Mouse (Mus musculus) frontal cortex, postnatal 36 days (tissue): ENCODE measurements at regions not wholly inside any gene's neighbourhood (a gene's known extent, or its start where the extent isn't known, plus 50 kb on each side); places are given as distances from the start of the nearest gene placed in this dataset.
A peak's percentile ranks its signal among the peaks of the same experiment; 100 is the strongest.

ENCODE experiments used
- DNase-seq, 2 experiments: peaks; one replicate each; pipeline ENCODE4 v3.0.0; 2022; ENCODE audit warnings: low spot score in 2 of 2

DNA sequence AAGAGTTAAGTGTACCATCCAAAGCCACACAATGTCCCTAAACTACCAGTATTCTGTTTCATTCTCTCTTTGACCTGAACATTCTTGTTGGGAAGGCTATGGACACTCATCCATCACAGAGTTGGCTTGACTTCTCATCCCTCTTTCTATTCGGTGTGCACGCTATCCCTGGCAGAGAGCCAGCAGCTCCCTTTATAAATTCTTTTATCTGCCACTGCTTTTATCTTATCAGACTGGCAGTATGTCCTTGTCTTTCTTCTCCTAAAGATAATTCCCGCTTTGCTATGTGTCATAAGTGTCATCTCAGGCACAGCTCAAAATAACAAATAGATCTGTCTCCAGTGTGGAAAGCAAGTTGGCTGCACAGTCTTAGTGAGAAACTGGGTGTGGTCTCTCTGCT lies 106.6 kb upstream of the Lipc start:
- DNase-seq = no peak

DNA sequence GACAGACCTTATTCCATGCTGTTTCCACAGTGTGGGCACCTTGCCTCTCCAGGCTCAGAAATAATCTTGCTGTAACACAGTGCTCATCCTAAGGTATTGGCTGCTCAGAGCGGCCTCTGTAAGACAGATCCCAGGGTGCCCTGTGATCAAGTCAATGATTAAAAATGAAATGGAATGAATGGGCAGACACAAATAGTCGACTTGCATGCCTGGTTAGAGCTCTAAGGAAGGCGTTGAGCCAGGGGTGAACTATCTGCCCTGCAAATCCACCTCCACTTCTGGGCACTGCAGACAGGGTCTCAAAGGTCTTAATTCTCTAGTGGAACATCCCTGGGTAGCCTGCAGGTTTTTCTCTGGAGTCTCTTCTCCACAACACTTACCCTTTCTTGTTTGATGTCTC lies 104.8 kb upstream of the Lipc start:
- no peak for DNase-seq

DNA sequence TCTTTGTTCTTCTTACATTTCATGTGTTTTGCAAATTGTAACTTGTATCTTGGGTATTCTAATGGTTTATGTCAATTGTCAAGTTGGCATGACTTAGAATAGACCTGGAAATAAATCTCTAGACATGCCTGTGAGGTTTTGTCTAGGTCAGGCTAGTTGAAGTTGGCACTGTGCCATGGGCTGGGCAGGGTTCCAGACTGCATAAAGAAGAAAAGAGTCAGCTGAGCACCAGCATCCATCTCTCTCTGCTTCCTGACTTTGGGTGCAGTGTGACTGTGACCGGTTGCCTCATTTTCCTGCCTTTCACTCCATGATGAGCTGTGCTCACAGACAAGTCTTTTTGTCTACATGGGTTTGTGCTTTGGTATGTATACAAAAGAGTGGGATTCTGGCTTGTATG lies 91.9 kb upstream of the Lipc start:
- no peak for DNase-seq

DNA sequence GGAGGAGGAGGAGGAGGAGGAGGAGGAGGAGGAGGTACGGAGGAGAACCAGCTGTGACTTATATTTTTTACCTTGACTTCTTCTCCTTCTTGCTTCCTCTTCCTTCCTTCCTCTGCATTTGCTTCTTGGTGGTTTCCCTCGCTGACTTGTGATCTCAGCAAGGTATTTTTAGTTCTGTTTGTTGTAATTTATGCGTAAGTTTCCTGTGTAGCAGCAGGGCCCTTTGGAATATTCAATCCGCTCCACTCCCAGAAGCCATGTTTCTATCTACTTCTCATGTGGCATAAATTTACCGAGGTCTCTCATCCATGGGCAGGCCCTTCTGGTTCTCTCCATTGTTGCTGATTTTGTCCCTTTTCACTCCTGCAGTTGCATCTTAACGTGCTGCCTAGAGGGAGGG lies 83.3 kb upstream of the Lipc start:
- peak in 1 of 2 experiments; percentile 10 for DNase-seq

DNA sequence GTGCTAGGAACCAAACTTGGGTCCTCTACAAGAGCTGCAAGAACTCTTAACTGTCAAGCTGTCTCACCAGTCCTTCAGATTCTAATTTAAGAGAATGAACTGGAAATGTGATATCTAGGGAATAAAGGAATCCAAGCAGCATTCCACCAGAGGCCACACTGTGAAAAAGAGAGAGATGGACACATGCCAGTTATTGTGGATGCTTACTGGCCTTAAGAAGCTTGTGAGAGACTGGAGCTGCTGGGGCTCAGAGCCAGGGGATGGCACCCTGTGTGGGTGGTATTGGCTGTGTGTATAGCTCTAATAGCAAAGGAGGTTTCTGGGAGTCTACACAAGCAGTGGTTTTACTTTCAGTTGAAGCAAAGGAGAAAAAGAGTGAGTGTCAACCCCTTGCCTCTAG lies 80.1 kb upstream of the Lipc start:
- no peak for DNase-seq

DNA sequence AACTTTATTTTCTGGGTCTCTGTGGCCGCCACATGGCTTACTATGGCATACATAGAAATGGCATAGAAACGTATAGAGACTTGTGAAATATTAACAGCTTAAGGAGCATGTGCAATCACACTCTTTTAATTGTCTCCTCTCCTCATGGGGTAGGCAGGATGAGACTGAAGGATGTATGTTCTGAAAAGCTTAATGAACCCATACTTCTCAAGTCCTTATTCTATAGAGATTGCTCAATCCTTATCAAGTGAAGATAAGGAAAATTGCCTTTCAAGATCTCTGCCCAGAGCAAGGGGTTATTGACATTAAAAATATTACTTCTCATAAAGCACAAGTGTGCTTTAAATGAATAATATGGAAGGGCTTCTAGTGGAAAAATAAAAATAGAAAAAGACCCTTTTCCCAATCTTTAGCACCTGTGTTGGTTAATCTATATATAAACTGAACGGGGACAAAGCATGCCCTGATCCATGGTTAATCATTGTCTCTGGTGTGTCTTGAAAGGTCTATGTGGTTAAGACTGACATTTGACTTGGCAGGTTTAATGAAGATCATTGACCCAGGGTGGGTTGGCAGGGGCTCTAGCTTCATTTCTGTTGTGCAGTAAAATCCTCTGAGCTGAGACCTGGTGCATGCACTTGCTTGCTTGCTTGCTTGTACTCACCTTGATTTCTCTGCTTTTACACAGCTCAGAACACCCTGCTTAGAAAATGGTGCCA lies 78.3 kb upstream of the Lipc start:
- DNase-seq = no peak

DNA sequence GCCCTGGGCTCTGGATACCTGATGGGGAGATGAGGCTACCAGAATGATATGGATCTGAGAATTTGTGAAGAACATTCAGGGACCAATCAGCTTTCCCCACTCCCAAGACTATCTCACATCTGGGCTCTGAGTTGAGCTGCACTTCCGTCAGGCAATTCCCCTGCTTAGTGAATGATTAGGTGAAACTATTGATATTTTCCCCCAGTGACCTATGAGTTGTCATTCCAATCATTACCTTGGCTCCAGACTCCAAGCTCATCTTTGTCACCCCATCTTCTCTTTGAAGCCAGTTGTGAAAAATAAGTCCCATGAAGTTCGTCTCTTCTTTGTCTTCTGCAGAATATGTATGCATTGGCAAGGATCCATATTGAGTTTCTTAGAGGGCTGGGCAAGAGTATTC lies 76.1 kb upstream of the Lipc start:
- no peak for DNase-seq

DNA sequence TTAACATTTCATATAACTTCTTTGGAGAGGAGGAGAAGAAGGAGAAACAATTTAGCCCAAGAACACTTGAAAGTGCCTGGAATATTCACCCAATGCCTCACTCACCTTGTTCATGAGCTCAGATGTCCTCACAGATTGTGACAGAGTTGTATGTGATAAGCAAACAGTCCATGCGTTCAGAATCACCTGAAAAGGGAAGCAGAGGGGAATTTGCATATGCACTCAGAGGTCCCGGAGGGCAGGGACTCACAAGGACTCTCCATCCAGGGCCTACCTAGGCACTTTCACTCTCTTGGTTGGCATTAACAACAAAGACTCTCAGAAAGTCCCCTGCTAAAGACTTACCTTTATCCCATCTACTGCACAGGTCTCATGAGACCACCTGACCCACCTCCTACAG lies 75.6 kb upstream of the Lipc start:
- no peak for DNase-seq

DNA sequence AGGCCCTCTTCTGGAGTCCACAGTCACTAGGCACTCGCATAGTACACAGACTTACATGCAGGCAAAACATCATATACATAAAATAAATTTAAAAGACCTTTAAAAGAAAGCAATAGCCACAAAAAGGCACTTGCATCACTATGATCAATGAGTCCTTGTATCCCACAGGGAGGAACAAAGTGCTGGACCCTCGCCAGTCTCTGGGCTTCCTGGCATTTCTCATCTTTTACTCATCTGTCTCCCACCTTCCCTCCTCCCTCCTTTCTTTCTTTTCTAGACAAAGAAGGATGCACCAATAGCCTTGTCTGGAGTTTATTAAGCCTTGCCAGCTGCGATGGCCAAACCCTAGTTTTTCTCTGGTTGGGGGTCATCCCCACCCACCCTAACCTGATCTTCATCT lies 73.2 kb upstream of the Lipc start:
- DNase-seq = no peak

DNA sequence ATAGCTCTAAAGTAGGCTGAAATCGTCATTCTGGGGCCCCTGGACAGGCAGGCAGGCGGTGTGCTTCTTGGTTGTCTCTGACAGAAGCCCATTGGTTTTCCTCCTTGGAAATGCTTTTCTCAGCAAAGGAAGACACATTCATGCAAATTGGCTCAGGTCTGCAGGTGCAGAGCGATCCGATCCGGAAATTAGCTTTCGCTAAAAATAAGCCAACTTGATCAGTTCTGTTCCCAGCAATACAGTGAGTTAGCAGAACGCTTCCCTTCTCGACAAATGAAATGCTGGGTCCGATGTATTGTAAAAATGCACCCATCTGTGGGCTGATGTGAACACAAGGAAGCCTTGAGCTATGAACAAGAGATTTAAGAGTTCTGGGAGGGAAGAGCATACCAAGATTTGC lies 66.2 kb upstream of the Lipc start:
- DNase-seq = peak in 1 of 2 experiments; percentile 20

DNA sequence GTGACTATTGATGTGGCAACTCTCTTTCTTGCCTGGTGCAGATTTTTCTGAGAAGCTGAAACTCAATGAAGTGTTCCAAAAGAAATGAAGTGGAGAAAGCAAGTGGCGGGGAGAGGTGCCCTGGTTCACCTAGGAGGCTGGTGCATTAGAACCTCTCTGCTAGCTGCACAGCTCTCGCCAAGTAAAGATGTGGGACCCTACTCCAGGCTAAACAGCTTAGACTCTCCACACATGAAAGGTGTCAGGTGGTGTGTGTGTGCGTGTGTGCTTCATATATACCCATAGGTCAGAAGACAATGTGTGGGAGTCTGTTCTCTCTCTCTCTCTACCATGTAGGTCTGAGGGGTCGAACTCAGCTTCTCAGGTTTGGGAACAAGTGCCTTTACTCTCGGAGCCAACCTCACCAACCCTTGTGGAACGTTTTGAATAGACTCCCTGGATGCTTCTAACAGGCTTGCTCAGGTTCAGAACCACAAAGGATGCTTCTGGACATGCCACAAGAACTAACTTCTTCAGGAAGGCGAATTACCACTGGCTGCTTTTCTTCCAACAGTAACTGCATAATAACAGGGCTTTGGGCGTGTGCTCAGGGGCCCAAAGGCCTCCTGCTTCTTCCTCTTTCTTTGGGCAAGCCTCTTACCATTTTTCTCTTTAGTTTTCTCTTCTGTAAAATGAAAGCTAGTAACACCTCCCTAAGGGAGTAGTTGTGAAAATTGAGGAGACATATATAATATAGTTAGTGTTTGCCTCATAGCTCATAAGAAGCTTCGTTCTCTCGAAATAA lies 65.6 kb upstream of the Lipc start:
- DNase-seq = no peak

DNA sequence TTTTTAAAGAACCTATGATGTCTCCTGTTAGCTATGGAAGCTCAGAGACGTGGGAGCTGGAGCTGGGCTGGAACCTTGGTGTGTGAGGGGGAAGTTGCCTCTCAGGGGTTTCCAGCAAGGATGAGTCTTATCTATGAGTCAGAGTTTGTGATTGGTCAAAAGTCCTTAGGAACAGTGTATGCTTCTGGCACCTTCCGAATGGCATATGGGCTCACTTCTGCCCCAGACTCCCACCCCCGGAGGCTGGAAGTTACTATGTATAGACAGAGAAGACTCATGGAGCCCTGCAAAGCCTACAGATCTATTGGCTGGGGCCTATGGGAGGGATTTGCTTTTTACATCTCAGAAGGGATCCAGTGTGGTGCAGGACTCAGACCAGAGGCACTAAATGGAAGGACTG lies 63.9 kb upstream of the Lipc start:
- peak; percentile 69 to 84 for DNase-seq

DNA sequence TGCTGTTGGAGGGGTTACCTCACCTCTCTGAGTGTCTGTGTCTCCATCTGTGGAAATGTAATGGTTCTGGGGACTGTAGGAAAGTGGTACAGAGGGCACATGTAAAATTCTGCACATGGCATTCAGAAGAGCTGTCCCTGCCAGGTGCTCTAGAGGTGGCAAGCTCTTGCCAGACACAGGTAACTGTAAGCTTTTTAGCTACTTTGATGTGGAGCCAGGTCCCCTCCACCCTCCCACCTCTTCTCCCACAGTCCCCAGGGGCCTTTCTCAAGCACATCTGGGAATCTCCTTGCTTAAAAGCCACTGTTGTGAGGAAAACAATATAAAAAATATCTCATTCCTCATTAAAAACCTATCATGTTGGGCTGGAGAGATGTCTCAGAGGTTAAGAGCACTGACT lies 63.4 kb upstream of the Lipc start:
- no peak for DNase-seq

DNA sequence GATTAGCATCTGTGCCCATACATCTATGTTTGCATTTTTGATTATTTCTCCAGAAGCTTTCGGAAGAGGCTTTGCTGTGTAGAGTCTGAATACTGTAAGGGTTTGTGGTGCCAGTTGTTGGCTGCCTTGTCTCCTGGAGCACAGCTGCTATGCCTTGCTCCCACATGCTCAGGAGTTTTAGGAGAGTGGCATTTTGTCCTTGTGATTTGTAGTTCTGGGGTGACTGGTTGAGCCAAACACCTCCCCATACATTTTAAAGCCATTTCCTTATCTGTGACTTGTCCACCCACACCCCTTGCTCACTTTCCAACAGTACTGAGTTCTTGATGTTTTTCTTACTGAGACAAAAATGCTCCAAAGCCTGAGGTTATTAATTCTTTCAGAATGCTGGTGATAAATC lies 60.4 kb upstream of the Lipc start:
- peak; percentile 45 to 52 for DNase-seq

DNA sequence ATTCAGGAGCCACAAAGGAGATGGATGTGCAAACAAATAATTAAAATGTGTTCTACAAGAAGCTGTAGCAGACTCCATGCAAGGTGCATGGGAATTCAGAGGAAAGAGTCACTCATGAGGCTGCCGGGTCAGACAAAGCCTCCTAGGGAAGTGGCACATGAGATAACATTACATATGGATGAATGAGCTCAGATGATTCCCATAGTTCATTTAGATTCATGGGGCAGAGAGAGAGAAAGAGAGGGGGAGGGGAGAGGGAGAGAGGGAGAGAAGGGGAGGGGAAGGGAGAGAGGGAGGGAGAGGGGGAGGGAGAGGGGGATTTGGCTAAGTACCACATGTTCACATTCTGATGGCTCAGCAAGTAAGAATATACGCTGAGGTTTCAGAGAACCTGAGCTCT lies 52.6 kb upstream of the Lipc start:
- no peak for DNase-seq
